Mouse (Mus musculus) ES-E14 (cell line): ENCODE results near the gene Rora.

ENCODE experiments used
- HCFC1 ChIP-seq: IDR thresholded peaks from 2 replicates; pipeline ENCODE4 v1.6.1; 2012; ENCODE audit warnings: low read length, inconsistent platforms, borderline replicate concordance; ENCODE audit not compliant: insufficient read depth
- ZC3H11A ChIP-seq: IDR thresholded peaks from 2 replicates; pipeline ENCODE4 v1.6.1; 2012; ENCODE audit warnings: low read depth, mild to moderate bottlenecking, inconsistent platforms, low read length, borderline replicate concordance

DNA sequence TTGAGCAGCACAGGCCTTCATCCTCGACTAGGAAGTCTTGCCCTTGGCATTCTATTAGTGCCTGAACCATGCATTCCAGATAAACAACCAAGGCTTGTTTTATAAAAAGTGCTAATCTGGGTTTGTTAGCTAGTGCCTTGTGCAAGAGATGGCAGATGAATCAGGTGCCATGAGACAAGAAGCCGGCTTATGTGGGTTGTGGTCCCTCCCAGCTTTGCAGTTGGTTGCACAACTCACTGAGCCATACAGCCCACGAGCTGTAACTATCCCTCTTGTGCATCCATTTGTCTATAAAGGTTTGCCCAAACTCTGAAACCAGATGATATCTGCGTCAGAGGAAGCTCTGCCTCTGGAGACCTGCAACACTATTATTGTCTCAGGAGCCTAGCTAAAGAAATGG, 713.5 kb downstream of the Rora start:
- TF ChIP-seq ZC3H11A (no peak), HCFC1 (no peak)
